Mouse (Mus musculus): ENCODE measurements around the gene Slc15a2.

Slc15a2 gene

GRCm38 (mm10) chr16:36784594-36785313 is at the start of gene Slc15a2:
Gene Slc15a2 (minus strand): TSS chr16:36784962.
- peak; percentile 40 for DNase-seq (ENCODE audit: low spot score)

GRCm38 (mm10) chr16:36828820-36829219 is 44.1 kb upstream of the Slc15a2 start:
- DNase-seq (ENCODE audit: low spot score): no peak

GRCm38 (mm10) chr16:36828054-36828786 is 43.5 kb upstream of the Slc15a2 start, which contains the start of gene Iqcb1:
Gene Iqcb1 (plus strand): TSS chr16:36828385.
- peak; percentile 86 for DNase-seq (ENCODE audit: low spot score)

GRCm38 (mm10) chr16:36827611-36828053 is 42.9 kb upstream of the Slc15a2 start:
- DNase-seq (ENCODE audit: low spot score): no peak

- DNase-seq (ENCODE audit: low spot score): no peak
These were observed 36.7 kb upstream of the Slc15a2 start for GRCm38 (mm10) chr16:36821474-36821873.

GRCm38 (mm10) chr16:36820747-36821146 is 36.0 kb upstream of the Slc15a2 start:
- DNase-seq (ENCODE audit: low spot score): no peak

GRCm38 (mm10) chr16:36820016-36820415 is 35.3 kb upstream of the Slc15a2 start:
- DNase-seq (ENCODE audit: low spot score): no peak

- DNase-seq (ENCODE audit: low spot score): peak; percentile 59
These were observed 32.7 kb upstream of the Slc15a2 start for GRCm38 (mm10) chr16:36817321-36817926.

GRCm38 (mm10) chr16:36816916-36817315 is 32.2 kb upstream of the Slc15a2 start:
- no peak for DNase-seq (ENCODE audit: low spot score)

GRCm38 (mm10) chr16:36813680-36814079 is 28.9 kb upstream of the Slc15a2 start:
- no peak for DNase-seq (ENCODE audit: low spot score)

- no peak for DNase-seq (ENCODE audit: low spot score)
These were observed 23.9 kb upstream of the Slc15a2 start for GRCm38 (mm10) chr16:36808616-36809015.

GRCm38 (mm10) chr16:36802361-36802760 is 17.6 kb upstream of the Slc15a2 start:
- no peak for DNase-seq (ENCODE audit: low spot score)

- no peak for DNase-seq (ENCODE audit: low spot score)
These were observed 13.6 kb upstream of the Slc15a2 start for GRCm38 (mm10) chr16:36798334-36798733.

- no peak for DNase-seq (ENCODE audit: low spot score)
These were observed 10.2 kb upstream of the Slc15a2 start for GRCm38 (mm10) chr16:36794976-36795375.

GRCm38 (mm10) chr16:36790166-36790565 is 5.4 kb upstream of the Slc15a2 start:
- DNase-seq (ENCODE audit: low spot score): no peak

- DNase-seq (ENCODE audit: low spot score): no peak
These were observed 1.7 kb upstream of the Slc15a2 start for GRCm38 (mm10) chr16:36786466-36786865.

GRCm38 (mm10) chr16:36784146-36784545 is 616 bp downstream of the Slc15a2 start:
- DNase-seq (ENCODE audit: low spot score): no peak

- no peak for DNase-seq (ENCODE audit: low spot score)
These were observed 9.1 kb downstream of the Slc15a2 start for GRCm38 (mm10) chr16:36775658-36776057.

- DNase-seq (ENCODE audit: low spot score): no peak
These were observed 11.8 kb downstream of the Slc15a2 start for GRCm38 (mm10) chr16:36772996-36773395.

- DNase-seq (ENCODE audit: low spot score): no peak
These were observed 13.1 kb downstream of the Slc15a2 start for GRCm38 (mm10) chr16:36771703-36772102.

GRCm38 (mm10) chr16:36771244-36771643 is 13.5 kb downstream of the Slc15a2 start:
- DNase-seq (ENCODE audit: low spot score): no peak

- DNase-seq (ENCODE audit: low spot score): no peak
These were observed 13.9 kb downstream of the Slc15a2 start for GRCm38 (mm10) chr16:36770830-36771229.
